In genomic region chr7:130258704-130259295, GRCm38 (mm10) we compare ENCODE assay signal across 10 mouse cellular contexts.
DNase-seq lines count a peak whose midpoint lies in the region; ATAC-seq and TF ChIP-seq lines count a peak whose summit lies in the region.
"Had no signal": no experiment of that assay in that cellular context is flagged by ENCODE, and none has a peak within 500 bp of the region (broad histone marks: within the 10 kb centered on the region; RNA-seq: fewer than 3 reads in every experiment).

No protein-coding gene starts in this region.

- peak overlapping the region; percentile 77 for H3K4me2 ChIP-seq in kidney, embryonic 14.5 days (replicated peaks; ENCODE audit: low read depth, low read length)
- no peak overlapping the region; the same call in 1 of the 2 replicates for H3K4me2 ChIP-seq in embryonic facial prominence, embryonic 11.5 days (ENCODE audit: low read depth, low read length)
- H3K4me2 ChIP-seq in hindbrain, embryonic 11.5 days (replicated peaks; ENCODE audit: low read depth, low read length): no peak overlapping the region
- peak overlapping the region; percentile 85 for H3K4me2 ChIP-seq in midbrain, embryonic 12.5 days (replicated peaks)

- no peak for TF ChIP-seq CTCF in cerebellum, adult 2 months (IDR thresholded peaks at IDR 0.05; ENCODE audit: borderline replicate concordance, insufficient read depth, low read depth, low read length)

- 0 out of 2 replicates have a peak, but pooled peaks have one; percentile 7 for ATAC-seq in kidney, embryonic 14.5 days (ENCODE audit: low FRiP score, low TSS enrichment)
- no peak for ATAC-seq in embryonic facial prominence, embryonic 11.5 days (replicated peaks; ENCODE audit: insufficient number of reproducible peaks, low FRiP score, low TSS enrichment, low read depth)
- ATAC-seq in hindbrain, embryonic 11.5 days (ENCODE audit: low FRiP score): 0 out of 2 replicates have a peak, but pooled peaks have one; percentile 12
- peak; percentile 23; the same call in 1 of the 2 replicates for ATAC-seq in midbrain, embryonic 12.5 days (ENCODE audit: low FRiP score, low read depth)

- H3K9ac ChIP-seq in kidney, embryonic 14.5 days (ENCODE audit: low read depth, low read length): no peak overlapping the region
- peak overlapping the region; percentile 13; the same call in 1 of the 2 replicates for H3K9ac ChIP-seq in embryonic facial prominence, embryonic 11.5 days (replicated peaks; ENCODE audit: low read length)
- no peak overlapping the region for H3K9ac ChIP-seq in hindbrain, embryonic 11.5 days (ENCODE audit: low read depth, low read length)
- H3K9ac ChIP-seq in midbrain, embryonic 12.5 days (replicated peaks): no peak overlapping the region; the same call in 1 of the 2 replicates

- H3K4me1 ChIP-seq in kidney, embryonic 14.5 days (ENCODE audit: control insufficient read depth, insufficient read depth, low read length): peaks cover 82% of the 10 kb centered on the region
- peaks cover 15% of the 10 kb centered on the region for H3K4me1 ChIP-seq in embryonic facial prominence, embryonic 11.5 days (ENCODE audit: control insufficient read depth, insufficient read depth, low read length)
- peaks cover 7% of the 10 kb centered on the region for H3K4me1 ChIP-seq in hindbrain, embryonic 11.5 days (replicated peaks; ENCODE audit: control insufficient read depth, insufficient read depth, low read length)
- peaks cover 69% of the 10 kb centered on the region for H3K4me1 ChIP-seq in midbrain, embryonic 12.5 days
- no peaks in the 10 kb centered on the region; the same call in 1 of the 2 replicates for H3K4me1 ChIP-seq in cerebellum, adult 2 months (ENCODE audit: control insufficient read depth, insufficient read depth, low read length)

- H3K27ac ChIP-seq in kidney, embryonic 14.5 days (ENCODE audit: low read depth, low read length): peak overlapping the region; percentile 37; the same call in 1 of the 2 replicates
- H3K27ac ChIP-seq in embryonic facial prominence, embryonic 11.5 days (replicated peaks; ENCODE audit: low read depth, low read length): no peak overlapping the region
- no peak overlapping the region for H3K27ac ChIP-seq in hindbrain, embryonic 11.5 days (ENCODE audit: low read depth, low read length)
- H3K27ac ChIP-seq in midbrain, embryonic 12.5 days (replicated peaks): no peak overlapping the region
- H3K27ac ChIP-seq in cerebellum, adult 2 months (ENCODE audit: insufficient read depth, low read length): no peak overlapping the region

- no peaks in the 10 kb centered on the region for H3K9me3 ChIP-seq in kidney, embryonic 14.5 days (ENCODE audit: control insufficient read depth, low read length)
- H3K9me3 ChIP-seq in embryonic facial prominence, embryonic 11.5 days (replicated peaks; ENCODE audit: control insufficient read depth, low read length): no peaks in the 10 kb centered on the region
- H3K9me3 ChIP-seq in hindbrain, embryonic 11.5 days (ENCODE audit: control insufficient read depth, low read length): no peaks in the 10 kb centered on the region
- H3K9me3 ChIP-seq in midbrain, embryonic 12.5 days: no peaks in the 10 kb centered on the region

- WGBS in kidney, embryonic 14.5 days: 32% methylated on average over 9 of the region's 9 CpGs
- 16% methylated on average over 9 of the region's 9 CpGs for WGBS in embryonic facial prominence, embryonic 11.5 days
- 29% methylated on average over 9 of the region's 9 CpGs for WGBS in hindbrain, embryonic 11.5 days
- 20% methylated on average over 9 of the region's 9 CpGs for WGBS in midbrain, embryonic 12.5 days
- WGBS in cerebellum, adult 2 months: 42% methylated on average over 9 of the region's 9 CpGs

- DNase-seq in kidney, postnatal 10 days: no peak
- DNase-seq in embryonic facial prominence, embryonic 11.5 days (ENCODE audit: low spot score): no peak
- no peak for DNase-seq in hindbrain, embryonic 11.5 days (ENCODE audit: low spot score)
- DNase-seq in layer of hippocampus, postnatal 10 days (ENCODE audit: low spot score in 2 of 2): no peak
- no peak for DNase-seq in urinary bladder, postnatal 36 days (ENCODE audit: low spot score in 2 of 2)
- DNase-seq in cerebellum, adult 2 months: no peak
- DNase-seq: heart, postnatal 14 days; thymus, adult 2 months had no signal

- peak overlapping the region; percentile 9; the same call in 1 of the 2 replicates for H3K4me3 ChIP-seq in kidney, embryonic 14.5 days (ENCODE audit: low read length)
- H3K4me3 ChIP-seq in embryonic facial prominence, embryonic 11.5 days (ENCODE audit: low read depth, low read length): no peak overlapping the region; the same call in 1 of the 2 replicates
- no peak overlapping the region for H3K4me3 ChIP-seq in hindbrain, embryonic 11.5 days (ENCODE audit: low read depth, low read length)
- H3K4me3 ChIP-seq in midbrain, embryonic 12.5 days: peak overlapping the region; percentile 86; the same call in 1 of the 2 replicates
- H3K4me3 ChIP-seq in cerebellum, adult 2 months (replicated peaks; ENCODE audit: insufficient read depth, low read depth, low read length): no peak overlapping the region

- no peak for TF ChIP-seq POLR2A in cerebellum, adult 2 months (IDR thresholded peaks at IDR 0.05; ENCODE audit: borderline replicate concordance, insufficient read depth, low read length)

- H3K36me3 ChIP-seq in kidney, embryonic 14.5 days (ENCODE audit: control insufficient read depth, insufficient read depth, low read length): peaks cover 19% of the 10 kb centered on the region
- H3K36me3 ChIP-seq in embryonic facial prominence, embryonic 11.5 days (replicated peaks; ENCODE audit: control insufficient read depth, insufficient read depth, low read depth, low read length): no peaks in the 10 kb centered on the region; the same call in 1 of the 2 replicates
- H3K36me3 ChIP-seq in hindbrain, embryonic 11.5 days (ENCODE audit: control insufficient read depth, insufficient read depth, low read length): no peaks in the 10 kb centered on the region
- no peaks in the 10 kb centered on the region for H3K36me3 ChIP-seq in midbrain, embryonic 12.5 days

- H3K27me3 ChIP-seq in kidney, embryonic 14.5 days (ENCODE audit: control insufficient read depth, insufficient read depth, low read length): no peaks in the 10 kb centered on the region
- no peaks in the 10 kb centered on the region for H3K27me3 ChIP-seq in embryonic facial prominence, embryonic 11.5 days (ENCODE audit: control insufficient read depth, insufficient read depth, low read length)
- no peaks in the 10 kb centered on the region for H3K27me3 ChIP-seq in hindbrain, embryonic 11.5 days (ENCODE audit: control insufficient read depth, insufficient read depth, low read length)
- peaks cover 32% of the 10 kb centered on the region for H3K27me3 ChIP-seq in midbrain, embryonic 12.5 days
- H3K27me3 ChIP-seq in cerebellum, adult 2 months (ENCODE audit: control insufficient read depth, insufficient read depth, low read length): peaks cover 2% of the 10 kb centered on the region; the same call in 1 of the 2 replicates

Comparison
In these comparisons a context has a peak if more than half of its experiments do, and no peak if none do; other contexts are left out.
1. H3K4me2 ChIP-seq: peak in kidney, embryonic 14.5 days (single experiment) and midbrain, embryonic 12.5 days (single experiment); none in embryonic facial prominence, embryonic 11.5 days (single experiment) and hindbrain, embryonic 11.5 days (single experiment).
2. H3K4me3 ChIP-seq: peak in kidney, embryonic 14.5 days (single experiment) and midbrain, embryonic 12.5 days (single experiment); none in embryonic facial prominence, embryonic 11.5 days (single experiment), hindbrain, embryonic 11.5 days (single experiment) and cerebellum, adult 2 months (single experiment).